Mouse (Mus musculus) CH12.LX (cell line): ENCODE data around the gene Dnaaf3. TPM values are rescaled to one million over a fixed set of nuclear protein-coding genes. Genes with fewer than 3 reads are reported as not detected.
"Not testable (repeated sequence)": the region's sequence is repeated elsewhere in the genome, so short reads cannot be mapped to it uniquely, and the experiment has no call there.

Experiments used
- DNase-seq: peaks from one replicate; pipeline ENCODE4 v3.0.0-alpha.2; 2013; ENCODE audit errors: extremely low read depth
- H3K27ac ChIP-seq: 2 replicates; pipeline ENCODE4 v1.5.1; 2012; ENCODE audit warnings: low read depth, mild to moderate bottlenecking, control low read depth, moderate library complexity; ENCODE audit not compliant: insufficient read depth
- H3K27me3 ChIP-seq: replicated peaks from 2 replicates; pipeline ENCODE3; 2012; ENCODE audit warnings: inconsistent platforms
- H3K36me3 ChIP-seq, 2 experiments: replicated peaks in 1 of 2; 2 replicates each; pipeline versions ENCODE3 to v1.6.1; 2012; ENCODE audit warnings: inconsistent platforms in 1 of 2, low read length in 1 of 2, mild to moderate bottlenecking in 1 of 2, mixed read lengths in 1 of 2, moderate library complexity in 1 of 2; ENCODE audit not compliant: control insufficient read depth in 1 of 2, insufficient read depth in 1 of 2
- H3K4me1 ChIP-seq, 2 experiments: 2 replicates each; pipeline ENCODE4 v1.6.1; 2012; ENCODE audit warnings: inconsistent platforms in 1 of 2, moderate library complexity in 1 of 2; ENCODE audit not compliant: insufficient read depth in 2 of 2, control insufficient read depth in 1 of 2
- H3K4me2 ChIP-seq: 2 replicates; pipeline ENCODE4 v1.6.1; 2012; ENCODE audit warnings: low read depth, mild to moderate bottlenecking, control low read depth; ENCODE audit not compliant: poor library complexity, insufficient read depth, severe bottlenecking
- H3K4me3 ChIP-seq, 3 experiments: fragments of 150-350 bp in 1 of 3; sonication (generic) in 1 of 3; replicated peaks in 1 of 3; 2 replicates each; pipeline versions ENCODE3 to v1.5.1; 2011 to 2012; ENCODE audit warnings: low read depth in 2 of 3, low read length in 2 of 3, mild to moderate bottlenecking in 2 of 3, moderate library complexity in 2 of 3, control low read depth in 1 of 3, improper control_type of control experiment in 1 of 3, inconsistent platforms in 1 of 3, mixed read lengths in 1 of 3; ENCODE audit not compliant: poor library complexity in 1 of 3
- H3K79me2 ChIP-seq: replicated peaks from 2 replicates; pipeline ENCODE4 v1.6.1; 2012; ENCODE audit warnings: mild to moderate bottlenecking, moderate library complexity; ENCODE audit not compliant: control insufficient read depth, poor library complexity, insufficient read depth, severe bottlenecking; ENCODE audit errors: extremely low read depth
- H3K9ac ChIP-seq: 2 replicates; pipeline ENCODE4 v1.6.1; 2012; ENCODE audit warnings: low read depth, mild to moderate bottlenecking, control low read depth, moderate library complexity; ENCODE audit not compliant: insufficient read depth
- H3K9me3 ChIP-seq: replicated peaks from 2 replicates; pipeline ENCODE3; 2012; ENCODE audit warnings: low read length, inconsistent platforms, mixed read lengths
- BHLHE40 ChIP-seq: IDR thresholded peaks from 2 replicates; pipeline ENCODE4 v1.6.1; 2011; ENCODE audit warnings: mild to moderate bottlenecking, low read depth, low read length, improper control_type of control experiment
- ELF1 ChIP-seq: IDR thresholded peaks from 2 replicates; pipeline ENCODE4 v1.6.1; 2014; ENCODE audit warnings: low read depth, mild to moderate bottlenecking, inconsistent platforms, low read length, improper control_type of control experiment
- ETS1 ChIP-seq: conservative IDR thresholded peaks from 2 replicates; pipeline ENCODE4 v1.6.1; 2012; ENCODE audit warnings: low read depth, mild to moderate bottlenecking, inconsistent platforms, low read length, improper control_type of control experiment, moderate library complexity
- GABPA ChIP-seq: IDR thresholded peaks from 2 replicates; pipeline ENCODE4 v1.6.1; 2012; ENCODE audit warnings: low read depth, low read length, improper control_type of control experiment, inconsistent platforms; ENCODE audit not compliant: insufficient replicate concordance
- JUND ChIP-seq: conservative IDR thresholded peaks from 2 replicates; pipeline ENCODE4 v1.6.1; 2011; ENCODE audit warnings: low read depth, low read length, improper control_type of control experiment
- MAFK ChIP-seq: IDR thresholded peaks from 2 replicates; pipeline ENCODE4 v1.6.1; 2011; ENCODE audit warnings: low read length, improper control_type of control experiment; ENCODE audit not compliant: insufficient replicate concordance
- MXI1 ChIP-seq: IDR thresholded peaks from 2 replicates; pipeline ENCODE4 v1.6.1; 2011; ENCODE audit warnings: mild to moderate bottlenecking, low read depth, low read length, improper control_type of control experiment
- MYC ChIP-seq: IDR thresholded peaks from 2 replicates; pipeline ENCODE4 v1.6.1; 2011; ENCODE audit warnings: low read depth, mild to moderate bottlenecking, improper control_type of control experiment, low read length
- NELFE ChIP-seq: IDR thresholded peaks from 2 replicates; pipeline ENCODE4 v1.6.1; 2011; ENCODE audit warnings: low read depth, low read length, improper control_type of control experiment
- PAX5 ChIP-seq: IDR thresholded peaks from 2 replicates; pipeline ENCODE4 v1.6.1; 2012; ENCODE audit warnings: low read length, inconsistent platforms, mixed read lengths
- POLR2AphosphoS2 ChIP-seq: IDR thresholded peaks from 2 replicates; pipeline ENCODE4 v1.6.1; 2011; ENCODE audit warnings: low read depth, low read length, improper control_type of control experiment
- TBP ChIP-seq: conservative IDR thresholded peaks from 2 replicates; pipeline ENCODE4 v1.6.1; 2011; ENCODE audit warnings: low read depth, low read length, improper control_type of control experiment
- TCF12 ChIP-seq: IDR thresholded peaks from 2 replicates; pipeline ENCODE4 v1.6.1; 2014; ENCODE audit warnings: low read depth, mild to moderate bottlenecking, inconsistent platforms, low read length, improper control_type of control experiment
- USF1 ChIP-seq: IDR thresholded peaks from 2 replicates; pipeline ENCODE4 v1.6.1; 2014; ENCODE audit warnings: low read depth, mild to moderate bottlenecking, inconsistent platforms, low read length, improper control_type of control experiment
- USF2 ChIP-seq: conservative IDR thresholded peaks from 2 replicates; pipeline ENCODE4 v1.6.1; 2011; ENCODE audit warnings: low read depth, low read length, improper control_type of control experiment
- ZKSCAN1 ChIP-seq: IDR thresholded peaks from 2 replicates; pipeline ENCODE4 v1.6.1; 2012; ENCODE audit warnings: low read depth, inconsistent platforms, low read length, improper control_type of control experiment, borderline replicate concordance
- ZMIZ1 ChIP-seq: IDR thresholded peaks from 2 replicates; pipeline ENCODE4 v1.6.1; 2012; ENCODE audit warnings: low read depth, mild to moderate bottlenecking, inconsistent platforms, low read length, improper control_type of control experiment
- dilution Hi-C: fragments of 300-500 bp; cut with MboI; formaldehyde crosslinking; loops from 2 replicates; pipeline ENCODE4 v1.14.3; 2020; ENCODE audit warnings: low sequenced_read_pairs; ENCODE audit not compliant: extremely low pct_unique_long_range_greater_than_20kb, extremely low pct_ligation_motif_present
- in situ Hi-C: fragments of 300-500 bp; cut with MboI; formaldehyde crosslinking; loops from 3 replicates; pipeline ENCODE4 v1.14.3; 2019; ENCODE audit warnings: low sequenced_read_pairs, low pct_ligation_motif_present, low pct_unique_long_range_greater_than_20kb, mixed read lengths
- polyA plus RNA-seq: library from polyadenylated mRNA; unstranded; fragments of >175 nt; gene quantifications from 2 replicates; pipeline ENCODE4 v1.2.1, GENCODE M21; 2012; ENCODE audit warnings: low read depth; ENCODE audit not compliant: insufficient read length
- total RNA-seq, 2 experiments: library from RNA; depleted of rRNA; stranded (reverse); fragments of 300-350 nt in 1 of 2; fragments of >200 nt in 1 of 2; gene quantifications; 2 replicates each; pipeline ENCODE4 v1.2.3; 2012 to 2014

Dnaaf3 gene
- total and polyA plus RNA-seq, 3 experiments = 0.16 to 0.83 (median 0.59) TPM

DNA sequence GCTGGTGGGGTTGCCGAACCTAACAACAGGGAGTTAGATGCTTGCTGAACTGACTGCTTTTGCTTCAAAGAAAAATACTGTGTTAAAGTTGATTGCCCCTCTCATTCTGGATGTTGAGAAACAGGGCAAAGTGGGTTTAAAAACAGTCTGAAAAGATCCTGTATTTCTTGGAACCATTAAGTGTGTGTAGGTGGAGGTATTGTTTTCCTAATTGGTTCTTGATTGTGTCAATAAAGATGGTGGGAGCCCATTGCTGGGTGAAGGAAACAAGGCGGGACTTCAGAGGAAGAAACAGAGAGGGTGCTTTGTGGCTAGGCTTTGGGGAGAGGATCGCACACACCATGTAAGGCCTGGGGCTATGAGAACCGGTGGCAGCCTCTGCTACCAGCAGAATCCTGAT is 4.9 kb upstream of the Dnaaf3 start:
- Histone ChIP-seq H3K9me3 (peaks cover 4% of the 10 kb centered on the region), H3K79me2 (no peaks in the 10 kb centered on the region), H3K4me1 (no peaks in the 10 kb centered on the region), H3K27ac (no peak overlapping the region), H3K9ac (no peak overlapping the region), H3K27me3 (peaks cover 57% of the 10 kb centered on the region), H3K4me3 (no peak overlapping the region), H3K4me2 (no peak overlapping the region), H3K36me3 (no peaks in the 10 kb centered on the region)
- no peak for TF ChIP-seq TCF12
- TF ChIP-seq JUND = no peak
- no peak for TF ChIP-seq ETS1
- no peak for TF ChIP-seq ZKSCAN1
- TF ChIP-seq MXI1 = no peak
- TF ChIP-seq USF1 = no peak
- no peak for TF ChIP-seq ELF1
- TF ChIP-seq GABPA = no peak
- no peak for TF ChIP-seq MAFK
- no peak for TF ChIP-seq TBP
- TF ChIP-seq PAX5 = no peak
- dilution Hi-C loops (no loop called here), in situ Hi-C loops (no loop called here)
- DNase-seq = no peak

DNA sequence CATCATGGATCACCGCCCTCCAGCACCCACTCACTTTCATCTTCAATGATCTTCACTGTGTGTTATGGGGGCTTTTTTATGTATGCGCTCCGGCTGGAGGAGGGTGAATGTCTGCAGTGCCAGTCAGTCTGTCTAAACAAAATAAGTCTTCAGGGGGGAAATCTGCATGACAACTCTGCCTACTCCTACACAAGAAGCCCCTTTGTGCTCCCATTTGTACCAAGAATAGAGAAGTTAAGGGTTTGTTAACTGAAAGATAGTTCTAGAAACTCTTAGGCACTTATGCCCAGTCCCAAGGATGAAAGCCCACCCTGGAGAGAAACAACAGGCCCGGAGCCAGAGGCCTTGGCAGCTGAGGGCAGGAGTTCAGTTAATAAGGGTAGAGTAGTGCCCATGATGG is 4.1 kb upstream of the Dnaaf3 start:
- Histone ChIP-seq H3K9me3 (peaks cover 4% of the 10 kb centered on the region), H3K9ac (no peak overlapping the region), H3K27me3 (peaks cover 61% of the 10 kb centered on the region), H3K79me2 (no peaks in the 10 kb centered on the region), H3K27ac (no peak overlapping the region), H3K36me3 (no peaks in the 10 kb centered on the region), H3K4me2 (no peak overlapping the region), H3K4me1 (no peaks in the 10 kb centered on the region), H3K4me3 (no peak overlapping the region)
- no peak for DNase-seq
- TF ChIP-seq NELFE (no peak), MYC (no peak), USF2 (no peak), BHLHE40 (no peak), MAFK (no peak), ELF1 (no peak), ZMIZ1 (no peak), POLR2AphosphoS2 (no peak)
- in situ Hi-C loops = no loop called here
- dilution Hi-C loops = no loop called here

GRCm38 (mm10) chr7:4530166-4530565 is 2.1 kb downstream of the Dnaaf3 start:
- in situ Hi-C loops, DNase-seq: not testable (repeated sequence)
- peaks cover 7 to 12% of the 10 kb centered on the region in 2 experiments for H3K4me1 ChIP-seq

More at GRCm38 (mm10) chr7:4530166-4530565, 2.1 kb downstream of the Dnaaf3 start:
- peaks cover 20% of the 10 kb centered on the region for H3K27me3 ChIP-seq
- H3K4me3 ChIP-seq, H3K27ac ChIP-seq, H3K79me2 ChIP-seq, dilution Hi-C loops, H3K9me3 ChIP-seq, H3K9ac ChIP-seq, H3K4me2 ChIP-seq, H3K36me3 ChIP-seq: not testable (repeated sequence)
